ENCODE assay signal across 8 mouse cellular contexts in genomic region chr2:59470326-59471031, GRCm38 (mm10). TPM values are rescaled to one million over a fixed set of nuclear protein-coding genes. Genes with fewer than 3 reads are reported as not detected.
A peak's percentile ranks its signal among the peaks of the same experiment; 100 is the strongest.
DNase-seq lines count a peak whose midpoint lies in the region; ATAC-seq and TF ChIP-seq lines count a peak whose summit lies in the region.
"Had no signal": no experiment of that assay in that cellular context is flagged by ENCODE, and none has a peak within 500 bp of the region (broad histone marks: within the 10 kb centered on the region; RNA-seq: fewer than 3 reads in every experiment).

No protein-coding gene starts in this region.

- H3K27ac ChIP-seq in lung, embryonic 14.5 days (ENCODE audit: low read depth) = peak overlapping the region; percentile 78

- no peak overlapping the region for H3K4me3 ChIP-seq in lung, embryonic 14.5 days (ENCODE audit: low read depth, low read length)

- no peak overlapping the region for H3K9ac ChIP-seq in lung, embryonic 14.5 days

- no peaks in the 10 kb centered on the region for H3K36me3 ChIP-seq in lung, embryonic 14.5 days (ENCODE audit: insufficient read depth)

- no peak for TF ChIP-seq CTCF in lung, embryonic 14.5 days (IDR thresholded peaks at IDR 0.05; ENCODE audit: low read depth)

- no peaks in the 10 kb centered on the region for H3K9me3 ChIP-seq in lung, embryonic 14.5 days (ENCODE audit: low read depth, low read length)

- no peaks in the 10 kb centered on the region for H3K27me3 ChIP-seq in lung, embryonic 14.5 days (ENCODE audit: insufficient read depth, low read length)

- H3K4me2 ChIP-seq in lung, embryonic 14.5 days = peak overlapping the region; percentile 5; the same call in 1 of the 2 replicates

- H3K4me1 ChIP-seq in lung, embryonic 14.5 days (ENCODE audit: insufficient read depth) = 0 out of 2 replicates have a peak, but pooled peaks cover 2% of the 10 kb centered on the region

- 53% methylated on average over 11 of the region's 11 CpGs for WGBS in lung, embryonic 14.5 days

- peak; percentile 16 to 40 for DNase-seq in layer of hippocampus, postnatal 10 days (ENCODE audit: low spot score in 2 of 2)
- DNase-seq in layer of hippocampus, adult 11-12 months (ENCODE audit: low spot score) = no peak
- peak; percentile 50 for DNase-seq in brain, adult 2 months (ENCODE audit: low read depth, low spot score)
- DNase-seq in heart, adult 8-10 months (ENCODE audit: low spot score) = peak; percentile 4
- DNase-seq in lung, embryonic 14.5 days = peak; percentile 58
- no peak for DNase-seq in left cerebral cortex, adult 18-20 months (ENCODE audit: low spot score in 2 of 2)
- no peak for DNase-seq in frontal cortex, postnatal 10 days (ENCODE audit: low spot score in 2 of 2)

- ATAC-seq in lung, embryonic 14.5 days (ENCODE audit: insufficient read depth) = peak; percentile 35; the same call in 1 of the 2 replicates

RNA-seq across cellular contexts. Expression of gene Dapl1, which starts 14.0 kb away (rescaled TPM):
- total RNA-seq in layer of hippocampus, postnatal 10 days (2021) = under 1 TPM in 1 of 2 experiments, not detected in 1; 0.87 TPM
- total RNA-seq in heart, adult 8-10 months (2022) = not detected
- polyA plus RNA-seq in lung, embryonic 14.5 days (2014; fragmentation: Nextera tagmentation; extraction: Ambion mirVana) = 2.0 and 4.0 TPM in 2 replicates
- 1 to 10 TPM; 1.7 to 2.6 TPM for total RNA-seq in left cerebral cortex, adult 18-20 months (2021)
- polyA plus RNA-seq: neural tube, embryonic 14.5 days had no signal

Comparison
In these comparisons a context has a peak if more than half of its experiments do, and no peak if none do; other contexts are left out.
1. DNase-seq: peak in layer of hippocampus, postnatal 10 days (2 of 2), brain, adult 2 months (single experiment), heart, adult 8-10 months (single experiment) and lung, embryonic 14.5 days (single experiment); none in layer of hippocampus, adult 11-12 months (single experiment), left cerebral cortex, adult 18-20 months (0 of 2) and frontal cortex, postnatal 10 days (0 of 2).